Mouse (Mus musculus): ENCODE measurements around the gene Lrrc45. TPM values are rescaled to one million over a fixed set of nuclear protein-coding genes. Genes with fewer than 3 reads are reported as not detected.
"Not testable (repeated sequence)": the region's sequence is repeated elsewhere in the genome, so short reads cannot be mapped to it uniquely, and the experiment has no call there.

Gene Lrrc45
- 10 to 100 TPM; 19.4 to 39.4 (median 20.8) TPM for polyA plus RNA-seq (2017; shearing (Covaris generic))

DNA sequence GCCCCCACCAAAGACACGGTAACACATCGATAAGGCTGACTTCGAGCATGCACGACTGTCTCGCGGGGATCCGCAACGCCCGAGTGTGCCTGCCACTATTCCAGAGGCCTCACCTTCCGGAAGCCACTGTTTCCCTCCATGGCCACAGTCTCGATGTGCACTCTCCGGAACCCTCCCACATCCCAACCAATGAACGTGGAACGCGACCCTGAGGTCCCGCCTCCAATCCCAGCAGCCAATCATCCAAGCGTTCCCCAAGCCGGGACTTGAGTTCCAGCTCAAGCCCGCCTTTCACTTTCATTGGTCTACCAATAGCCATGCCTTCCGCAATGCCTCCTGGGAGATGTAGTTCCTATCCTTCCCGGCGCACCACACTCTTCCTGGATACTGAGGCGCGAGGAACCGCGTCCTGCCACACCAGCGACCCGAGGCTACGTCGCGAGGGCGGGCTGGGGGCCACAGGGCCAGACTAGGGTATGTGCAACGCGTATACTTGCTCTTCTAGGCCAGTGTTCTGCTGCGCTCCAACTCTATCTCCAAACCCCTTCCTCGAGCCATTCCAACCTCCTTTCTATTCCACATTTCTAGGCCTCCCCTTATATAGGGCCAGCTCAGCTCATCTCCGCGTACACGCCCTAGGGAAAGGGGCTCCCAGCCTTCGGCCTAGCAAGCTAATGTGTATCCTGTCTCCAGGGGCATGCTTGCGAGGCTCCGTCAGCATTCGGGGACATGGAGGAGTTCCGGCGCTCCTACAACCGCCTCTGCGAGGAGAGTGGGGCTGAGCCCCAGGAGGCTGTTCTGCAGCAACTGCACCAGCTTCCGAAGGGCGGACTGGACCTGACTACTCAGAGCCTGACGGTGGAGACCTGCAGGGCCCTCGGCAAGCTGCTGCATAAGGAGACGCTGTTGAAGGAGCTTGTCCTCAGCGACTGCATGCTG, at the start of gene Lrrc45, which contains the start of gene Cenpx:
TSS of gene Lrrc45 (plus strand) at position 346 of the 939 bp plus-strand sequence.
TSS of gene Cenpx (minus strand) at position 159 of the 939 bp plus-strand sequence.
- peak; percentile 98 for ATAC-seq

DNA sequence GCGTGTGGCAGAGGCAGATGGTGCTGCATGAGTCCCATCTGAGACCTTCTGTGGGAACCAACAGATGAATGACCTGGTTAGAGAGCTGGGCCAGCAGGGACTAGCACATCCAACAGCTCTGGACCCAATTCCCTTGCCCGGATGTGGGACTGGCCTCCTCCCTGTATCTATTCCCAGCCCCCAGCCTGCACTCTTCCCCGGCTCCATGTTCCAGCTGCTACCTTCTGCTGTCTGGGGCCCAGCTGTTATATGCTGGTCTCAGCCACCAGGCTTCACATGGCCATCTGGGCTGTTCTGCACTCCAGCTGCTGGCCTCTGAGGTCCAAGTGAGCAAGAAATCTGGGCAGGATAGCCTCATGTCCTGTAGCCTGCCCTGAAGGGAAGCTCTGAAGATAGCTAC, 48.3 kb upstream of the Lrrc45 start:
- no peak for ATAC-seq

DNA sequence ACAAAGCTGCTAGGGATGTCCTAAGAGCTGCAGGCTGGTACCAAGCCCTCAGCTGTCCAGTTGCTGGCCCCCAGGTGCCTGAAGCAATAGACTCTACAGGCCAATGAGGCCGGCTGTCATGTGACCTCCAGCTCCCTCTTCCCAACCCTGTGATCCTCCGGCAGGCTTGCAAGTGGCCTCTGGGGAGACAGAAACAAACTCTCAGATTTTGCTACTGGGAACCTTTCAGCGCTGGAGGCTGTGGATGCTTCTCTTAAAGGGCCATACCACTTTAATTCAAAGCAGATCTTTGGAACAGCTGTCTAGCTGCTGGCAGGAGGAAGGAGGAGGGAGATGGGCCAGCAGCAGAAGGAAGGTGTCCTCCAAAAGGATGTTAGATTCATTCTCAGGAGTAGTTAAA, 47.1 kb upstream of the Lrrc45 start:
- no peak for ATAC-seq

DNA sequence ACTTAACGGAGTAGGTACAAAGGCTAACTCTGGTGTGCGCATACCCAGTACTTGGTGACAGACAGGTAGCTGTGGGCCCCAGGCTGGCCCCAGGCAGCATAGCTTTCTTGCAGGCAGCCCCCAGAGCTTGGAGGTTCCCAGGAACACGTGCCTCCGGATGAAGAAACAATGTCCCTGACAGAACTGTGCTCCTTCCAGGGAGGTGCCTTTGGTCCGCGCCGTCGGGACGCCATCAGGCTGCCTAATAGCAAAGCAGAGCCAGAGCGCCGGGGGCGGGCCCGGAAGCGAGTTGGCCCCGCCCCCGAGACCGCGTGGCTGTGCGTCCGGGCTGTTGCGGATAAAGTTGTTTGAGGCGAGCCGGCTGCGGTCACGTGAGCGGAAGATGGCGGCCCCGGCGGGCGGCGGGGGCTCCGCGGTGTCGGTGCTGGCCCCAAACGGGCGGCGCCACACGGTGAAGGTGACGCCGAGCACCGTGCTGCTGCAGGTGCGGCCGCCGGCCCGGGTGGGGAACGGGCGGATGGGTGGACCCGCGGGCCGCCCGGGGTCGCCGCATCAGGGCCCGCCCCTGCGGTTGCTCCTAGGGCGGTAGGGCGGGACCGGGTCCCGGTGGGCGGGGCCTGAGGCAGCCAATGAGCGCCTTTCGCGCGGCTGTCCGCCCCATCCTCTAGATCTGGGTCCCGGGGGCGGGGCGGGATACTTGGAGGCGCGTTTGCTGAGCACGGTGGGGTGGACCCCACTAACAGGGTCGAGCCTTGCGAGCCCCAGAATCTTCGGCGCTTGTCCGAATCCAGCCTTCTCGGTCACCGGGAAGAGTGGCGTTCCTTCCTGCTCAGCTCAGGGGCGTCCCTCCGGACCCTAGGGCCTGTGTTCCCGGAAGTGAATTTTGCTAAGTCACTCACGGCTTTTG, 40.8 kb upstream of the Lrrc45 start, which contains the start of gene Aspscr1:
TSS of gene Aspscr1 (plus strand) at position 287 of the 907 bp plus-strand sequence.
- peak; percentile 87 for ATAC-seq

DNA sequence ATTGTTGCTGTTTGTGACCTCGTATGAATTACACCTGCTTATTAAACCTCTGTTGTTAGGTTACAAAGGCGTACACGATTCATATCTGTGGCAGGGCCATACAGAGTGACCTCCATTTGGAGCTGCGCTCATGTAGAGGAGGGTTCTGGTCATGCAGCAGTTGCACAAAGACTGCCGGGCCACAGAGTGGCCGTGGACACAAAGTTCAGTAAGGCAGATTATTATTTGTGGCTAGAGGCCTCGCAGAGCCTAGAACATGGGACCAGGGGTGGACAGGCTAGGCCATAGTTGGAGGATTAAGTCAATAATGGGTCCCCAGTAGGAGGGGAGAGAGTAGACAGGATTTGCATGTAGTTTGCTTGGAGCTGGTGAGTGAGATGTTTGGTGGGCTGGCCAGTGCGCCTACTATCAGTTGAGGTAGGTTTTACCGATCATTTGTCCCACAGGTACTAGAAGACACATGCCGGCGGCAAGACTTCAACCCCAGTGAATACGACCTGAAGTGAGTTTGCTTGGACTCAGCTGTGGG, 40.1 kb upstream of the Lrrc45 start:
- no peak for ATAC-seq

DNA sequence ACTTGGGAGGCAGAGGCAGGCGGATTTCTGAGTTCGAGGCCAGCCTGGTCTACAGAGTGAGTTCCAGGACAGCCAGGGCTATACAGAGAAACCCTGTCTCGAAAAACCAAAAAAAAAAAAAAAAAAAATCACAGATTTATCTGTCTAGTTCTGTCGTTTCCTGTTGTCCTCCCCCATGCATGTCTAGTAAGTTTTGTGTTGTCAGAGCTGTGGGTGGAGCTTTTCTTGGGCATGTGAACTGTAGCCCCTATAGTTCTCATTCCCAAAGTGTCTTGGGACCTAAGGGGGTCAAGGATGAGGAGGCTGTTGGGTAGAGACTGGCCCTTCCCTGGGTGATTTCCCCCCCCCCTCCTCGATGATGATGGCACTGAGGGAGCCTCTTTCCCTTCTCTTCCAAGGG, 37.9 kb upstream of the Lrrc45 start:
- not testable (repeated sequence) for ATAC-seq

DNA sequence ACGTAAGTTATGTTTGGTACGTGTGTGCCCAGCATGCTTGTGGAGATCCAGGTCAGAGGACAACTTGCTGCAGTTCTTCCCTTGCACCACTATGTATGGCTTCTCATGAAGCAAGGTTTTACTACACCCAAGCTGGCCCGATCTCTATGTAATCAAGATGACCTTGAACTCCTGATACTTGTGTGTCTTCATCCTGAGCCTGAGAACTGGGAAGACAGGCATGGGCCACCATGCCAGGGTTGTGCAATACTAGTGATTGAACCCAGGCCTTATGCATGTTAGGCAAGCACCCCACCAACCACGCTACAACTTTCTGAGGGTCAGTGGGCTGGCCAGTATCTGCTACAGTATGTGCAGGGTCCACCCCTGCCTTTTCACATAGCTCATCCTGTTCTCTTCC, 36.8 kb upstream of the Lrrc45 start:
- no peak for ATAC-seq

DNA sequence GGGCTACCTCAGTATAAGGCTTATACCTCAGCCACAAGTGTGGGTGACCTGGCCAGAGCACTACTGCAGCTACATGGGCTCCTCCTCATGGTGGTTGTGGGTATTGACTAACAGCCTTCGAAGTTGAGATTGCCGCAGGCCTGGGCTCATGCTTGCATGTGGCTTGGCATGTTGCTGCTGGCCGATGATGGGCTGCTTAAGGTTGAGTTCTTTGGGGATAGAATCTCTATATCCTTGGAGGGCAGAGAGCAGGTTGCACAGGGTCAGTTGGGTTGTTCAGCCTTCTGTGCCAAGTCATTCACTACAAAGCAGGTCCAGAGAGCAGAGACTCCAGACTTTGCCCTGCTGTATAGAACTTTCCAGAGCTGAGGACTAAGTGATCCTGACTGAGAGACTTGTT, 33.8 kb upstream of the Lrrc45 start:
- ATAC-seq, result no peak

DNA sequence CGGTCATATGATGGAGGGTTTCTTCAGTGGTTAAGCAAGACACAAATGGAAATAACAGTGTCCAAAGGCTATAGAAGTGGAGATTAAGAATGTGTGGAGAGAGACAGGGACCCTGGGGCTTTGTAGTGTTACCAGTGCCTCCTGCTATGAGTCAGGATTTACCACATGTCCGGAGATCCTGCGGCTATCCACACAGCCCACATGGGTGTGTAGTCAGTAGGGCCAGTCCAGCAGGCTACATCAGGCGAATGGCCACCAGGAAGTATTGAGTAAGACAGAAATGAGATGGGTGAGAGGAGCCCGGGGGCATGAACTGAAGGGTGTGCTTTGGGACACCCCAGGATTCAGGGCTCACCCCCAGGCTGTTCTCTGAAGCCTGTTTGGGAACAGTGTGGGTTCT, 31.0 kb upstream of the Lrrc45 start:
- no peak for ATAC-seq

DNA sequence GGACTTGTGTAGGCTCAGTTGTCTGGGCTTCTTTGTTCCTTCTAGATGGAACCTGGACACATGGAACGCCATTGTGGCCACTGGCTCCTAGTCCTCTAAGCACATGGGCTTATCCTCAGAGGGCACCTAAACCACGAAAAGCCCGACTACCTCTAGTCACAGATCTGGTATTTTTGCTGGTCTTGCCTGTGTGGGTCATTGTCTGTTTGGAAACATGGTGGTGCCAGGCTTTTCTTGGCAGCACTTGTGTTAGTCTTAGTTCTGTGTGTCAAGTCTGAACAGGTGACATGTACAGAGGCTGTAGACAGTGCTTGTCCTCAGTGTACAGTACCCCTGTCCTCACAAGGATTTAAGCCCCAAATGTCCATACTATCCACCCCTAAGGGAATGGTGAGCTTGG, 30.2 kb upstream of the Lrrc45 start:
- no peak for ATAC-seq

DNA sequence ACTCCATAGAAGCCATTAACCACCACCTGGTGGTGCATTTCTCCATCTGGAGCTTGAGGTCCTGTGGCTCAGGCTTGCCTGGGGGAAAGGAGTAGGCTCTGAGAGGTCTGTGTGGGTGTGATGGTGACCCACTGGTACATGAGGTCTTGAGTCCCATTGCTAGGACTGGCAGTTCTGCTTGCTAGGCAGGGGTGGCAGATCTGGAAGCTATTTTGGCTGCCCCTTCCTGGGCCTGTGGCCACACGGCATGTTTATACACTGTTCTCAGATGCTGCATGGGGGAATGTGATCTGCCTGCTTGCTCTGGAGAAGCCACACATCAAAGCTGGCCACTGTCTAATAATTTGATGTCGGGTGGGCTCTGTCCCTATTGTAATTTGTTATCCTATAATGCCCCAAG, 29.6 kb upstream of the Lrrc45 start:
- no peak for ATAC-seq

DNA sequence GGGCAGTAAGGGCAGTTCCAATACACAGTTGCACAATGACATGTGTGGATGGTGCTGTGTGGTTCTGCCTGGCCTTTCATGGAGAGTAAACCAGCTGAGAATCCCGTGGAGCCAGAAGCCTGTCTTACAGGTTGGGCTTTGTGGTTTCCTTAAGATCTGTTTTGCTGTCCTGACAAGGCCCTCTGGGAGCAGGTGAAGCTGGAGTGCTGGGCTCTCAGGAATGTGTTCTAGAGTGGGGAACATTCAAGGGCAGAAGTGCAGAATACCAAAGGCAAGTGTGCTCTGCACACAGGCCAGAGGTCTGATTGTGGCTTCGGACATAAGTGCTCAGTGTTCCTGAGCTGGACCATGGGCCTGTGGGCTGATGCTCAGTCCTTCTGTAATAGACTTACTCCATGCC, 29.1 kb upstream of the Lrrc45 start:
- ATAC-seq, result no peak

DNA sequence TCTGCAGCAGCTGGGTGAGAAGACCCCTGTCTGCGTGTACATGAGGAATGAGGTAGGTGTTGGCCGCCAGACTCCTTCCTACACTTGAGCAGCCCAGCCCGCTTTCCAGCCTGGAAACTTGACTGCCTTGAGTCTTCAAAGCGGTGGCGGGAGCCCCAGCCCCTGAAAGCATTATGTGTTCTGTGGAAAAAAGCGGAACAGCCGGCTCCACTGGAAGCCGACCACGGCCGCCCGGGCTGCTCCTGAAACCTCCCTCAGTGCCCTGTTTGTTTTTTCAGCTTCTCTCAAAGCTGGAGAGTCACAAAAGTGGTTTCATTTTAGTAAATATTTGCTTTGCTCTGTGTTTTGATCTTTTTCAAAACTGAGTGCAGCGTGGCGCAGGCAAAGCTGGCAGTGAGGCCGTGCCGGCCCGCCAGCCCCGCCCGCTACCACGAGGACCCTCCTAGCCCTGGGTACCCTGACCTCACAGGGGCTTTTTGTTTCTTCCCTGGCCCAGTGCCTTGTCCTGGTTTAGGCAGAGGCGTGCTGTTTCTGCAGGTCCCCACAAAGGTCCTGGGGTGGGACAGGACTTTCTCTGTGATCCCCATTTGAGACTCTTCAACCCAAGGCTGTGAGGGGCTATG, 27.0 kb upstream of the Lrrc45 start:
- no peak for ATAC-seq

DNA sequence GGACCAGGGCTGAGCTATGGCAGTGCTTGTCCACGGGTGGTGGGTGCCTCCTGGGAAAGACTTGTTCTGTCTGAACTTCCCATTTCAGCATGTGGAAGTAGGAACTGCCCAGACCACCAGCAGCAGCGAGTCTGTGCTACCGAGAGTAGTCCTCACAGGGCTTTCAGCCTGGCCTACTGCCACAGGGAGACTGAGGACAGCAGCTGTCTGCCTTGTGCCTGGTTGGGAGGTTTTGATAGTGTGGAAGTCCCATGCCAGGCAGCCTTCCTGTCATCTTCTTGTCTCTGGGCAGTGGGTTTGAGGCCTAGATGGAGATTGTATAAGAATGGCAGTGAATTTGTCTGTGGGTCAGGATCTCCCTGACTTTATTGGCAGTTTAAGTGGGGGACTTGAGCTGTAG, 24.4 kb upstream of the Lrrc45 start:
- no peak for ATAC-seq

DNA sequence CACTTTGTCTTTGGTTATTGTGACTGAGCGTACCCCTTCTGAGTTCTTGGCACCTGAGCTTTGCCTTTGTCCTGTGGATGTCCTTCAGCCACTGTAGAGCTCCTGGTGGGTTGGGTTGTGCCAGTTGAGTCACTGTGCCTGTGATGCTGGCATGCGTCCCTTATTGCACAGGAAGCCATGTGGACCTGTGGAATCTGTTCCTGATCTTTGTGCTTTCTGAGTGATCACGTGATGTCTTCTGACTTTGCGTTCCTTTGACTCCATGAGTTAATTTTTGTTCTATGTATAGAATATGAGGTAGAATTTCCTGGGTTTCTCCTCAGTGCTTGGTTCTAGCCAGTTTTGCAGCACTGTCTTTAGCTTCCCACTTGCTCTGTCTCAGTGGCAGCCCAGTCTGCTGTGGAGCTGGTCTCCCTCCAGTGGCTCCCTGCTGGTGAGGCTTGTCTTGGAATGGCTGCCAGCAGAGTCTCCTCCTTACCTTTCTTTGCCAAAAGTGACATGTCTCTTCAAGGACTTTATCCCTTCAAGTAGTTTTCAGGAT, 21.2 kb upstream of the Lrrc45 start:
- no peak for ATAC-seq

DNA sequence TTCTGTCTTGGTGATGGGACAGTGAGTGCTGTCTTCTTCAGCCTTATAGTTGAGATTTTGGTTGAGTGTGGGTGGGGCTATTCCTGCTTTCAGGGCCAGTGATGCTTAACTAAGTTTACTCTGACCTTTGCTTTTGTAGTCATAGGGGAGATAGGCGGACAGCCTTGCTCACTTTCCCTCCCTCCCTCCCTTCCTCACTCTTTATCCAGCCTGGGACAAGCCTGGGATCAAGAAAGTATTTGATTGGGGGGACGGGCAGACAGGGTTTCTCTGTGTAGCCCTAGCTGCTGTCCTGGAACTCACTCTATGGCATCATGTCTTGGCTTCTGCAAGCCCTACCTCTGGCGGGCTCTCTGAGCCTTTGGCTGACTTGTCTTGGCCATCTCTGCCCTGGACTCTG, 20.3 kb upstream of the Lrrc45 start:
- ATAC-seq, result no peak

DNA sequence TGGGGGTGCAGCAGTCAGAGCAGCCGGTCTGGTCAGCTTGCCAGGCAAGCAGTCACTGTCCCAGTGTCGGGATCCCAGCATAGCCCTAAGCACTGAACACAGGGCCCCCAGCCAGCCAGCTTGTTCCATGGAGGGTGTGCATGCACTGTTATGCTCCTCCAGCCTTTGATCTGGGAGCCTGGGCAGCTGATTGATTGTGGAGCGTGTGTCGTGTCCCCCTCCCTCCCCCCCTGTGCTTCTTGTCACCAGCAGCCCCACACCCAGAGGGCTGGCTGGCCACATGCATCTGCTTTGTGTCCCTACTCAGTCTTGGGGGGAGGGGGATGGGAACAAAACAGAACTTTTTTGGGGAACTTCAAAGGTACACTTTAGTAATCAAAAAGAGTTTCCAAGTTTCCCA, 18.5 kb upstream of the Lrrc45 start:
- ATAC-seq, result no peak

DNA sequence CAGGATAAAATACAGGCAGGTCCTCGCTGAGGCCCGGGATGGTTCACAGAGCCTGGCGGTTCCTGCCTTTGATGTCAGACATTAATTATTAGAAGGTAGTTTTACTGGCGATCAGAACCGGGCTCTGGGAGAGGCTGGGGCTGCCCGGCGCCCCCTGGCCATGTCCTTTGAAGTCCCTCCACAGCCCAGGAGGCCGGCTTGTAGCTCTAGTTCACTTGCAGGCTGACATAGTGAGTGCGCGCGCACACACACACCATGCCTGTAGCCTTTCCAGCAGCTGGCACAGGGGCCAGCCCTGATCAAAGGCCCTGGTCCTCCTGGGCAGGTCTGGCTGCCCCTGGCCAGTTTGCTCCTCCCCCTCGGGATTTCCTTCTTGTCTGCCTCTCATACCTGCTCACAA, 18.1 kb upstream of the Lrrc45 start:
- ATAC-seq, result no peak

DNA sequence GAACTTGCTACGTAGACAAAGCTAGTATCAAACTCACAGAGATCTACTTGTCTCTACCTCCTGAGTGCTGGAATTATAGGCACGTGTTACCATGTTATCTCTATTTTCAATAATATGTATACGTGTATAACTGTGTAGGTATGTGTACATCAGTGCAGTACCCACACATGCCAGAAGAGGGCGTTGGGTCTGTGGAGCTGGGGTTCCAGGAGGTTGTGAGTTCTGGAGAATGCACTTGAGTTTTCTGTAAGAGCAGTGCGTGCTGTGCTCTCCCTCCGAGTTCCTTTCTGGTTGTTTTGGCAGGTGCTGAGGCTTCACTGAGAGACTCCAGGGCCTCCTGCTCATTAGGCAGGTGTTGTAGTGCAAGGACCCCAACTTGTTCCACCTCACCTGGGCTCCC, 17.2 kb upstream of the Lrrc45 start:
- ATAC-seq, result no peak

DNA sequence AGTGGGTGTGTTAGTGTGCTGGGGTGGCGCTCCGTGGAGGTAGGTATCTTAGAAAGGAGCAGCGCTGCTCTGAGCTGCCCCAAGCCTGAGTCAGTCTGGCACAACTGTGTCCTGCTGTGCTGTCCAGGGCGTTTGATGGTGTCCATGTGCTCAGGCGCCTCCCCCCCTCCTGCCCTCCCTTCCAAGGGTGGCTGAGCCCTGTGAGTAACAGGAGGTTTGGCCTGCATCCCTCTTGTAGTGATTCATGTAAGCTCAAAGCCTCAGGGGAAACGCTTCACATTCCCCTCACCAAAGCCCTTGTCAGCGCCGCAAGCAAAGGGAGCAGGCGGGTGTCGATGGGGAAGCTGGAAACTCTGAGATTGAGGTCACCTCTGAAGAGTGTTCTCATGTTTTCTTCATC, 16.0 kb upstream of the Lrrc45 start:
- ATAC-seq, result no peak

DNA sequence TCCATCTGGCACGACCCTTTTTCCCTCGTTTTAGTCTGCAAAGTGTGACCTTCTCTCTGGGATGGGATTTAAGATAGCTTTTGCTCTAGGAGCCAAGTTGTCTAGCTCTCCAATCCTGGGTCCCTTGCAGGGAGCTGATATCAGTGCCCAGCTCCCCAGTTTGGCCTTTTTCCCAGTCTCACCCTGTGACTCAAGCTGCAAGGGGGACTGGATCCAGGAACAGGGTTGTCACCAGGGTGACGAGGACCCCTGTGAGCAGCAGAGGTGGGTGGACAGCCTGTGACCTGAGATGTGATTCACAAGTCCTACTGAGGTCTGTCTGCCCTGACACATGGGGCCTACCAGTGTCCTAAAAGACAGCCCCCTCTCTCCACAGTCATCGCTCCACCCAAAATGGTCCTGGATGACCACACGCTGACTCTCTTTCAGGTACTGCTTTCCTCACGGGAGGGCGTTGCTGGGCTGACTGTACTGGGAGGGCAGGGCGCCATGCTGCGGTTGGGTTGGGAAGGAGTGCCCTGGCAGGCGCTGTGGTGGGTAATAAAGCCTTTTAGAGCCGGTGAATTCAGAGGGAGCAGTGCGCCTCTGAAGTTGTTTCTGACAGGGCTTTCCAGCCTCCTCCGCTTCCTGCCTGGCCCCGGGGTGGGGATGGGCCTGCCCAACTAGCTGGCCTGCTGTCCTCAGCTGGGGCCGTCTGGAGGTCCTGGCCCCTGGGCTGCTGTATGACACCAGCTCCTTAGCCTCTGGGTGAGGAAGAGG, 9.8 kb upstream of the Lrrc45 start:
- no peak for ATAC-seq
